Mouse (Mus musculus) hindlimb bud, embryonic 11.5 days (tissue): ENCODE results near the gene Gm28919.
"Not testable (repeated sequence)": the region's sequence is repeated elsewhere in the genome, so short reads cannot be mapped to it uniquely, and the experiment has no call there.

ENCODE experiments used
- DNase-seq: peaks from one replicate; pipeline ENCODE4 v3.0.0-alpha.2; 2012; ENCODE audit warnings: low read depth, low spot score; ENCODE audit errors: extremely low spot score

Gene Gm28919

GRCm38 (mm10) chrY:6583246-6583645 is at the start of gene Gm28919:
Gene Gm28919, plus strand, starts transcription at chrY:6583546.
- not testable (repeated sequence) for DNase-seq
